Mouse (Mus musculus) heart, postnatal 10 days (tissue): Measurements from ENCODE around the gene Oog3. TPM values are rescaled to one million over a fixed set of nuclear protein-coding genes. Genes with fewer than 3 reads are reported as not detected.

Source experiments
- DNase-seq, 2 experiments: peaks; one replicate each; pipeline ENCODE4 v3.0.0; 2021
- intact Hi-C: fragments of 180-260 bp; cut with DNase I; formaldehyde crosslinking; loops from one replicate; pipeline ENCODE4 v1.15.1; 2025
- total RNA-seq, 2 experiments: library from RNA; stranded (reverse); gene quantifications; 2 replicates each; pipeline ENCODE4 v1.2.3; 2021

Oog3 gene
- not detected for total RNA-seq

- intact Hi-C loops, result no loop called here
- DNase-seq, result no peak
These were observed at the start of gene Oog3 for GRCm38 (mm10) chr4:144162563-144162962. Oog3 (minus strand) TSS chr4:144162663.

- intact Hi-C loops, result no loop called here
- no peak for DNase-seq
These were observed 28.0 kb upstream of the Oog3 start, which contains the start of gene Oog2 for GRCm38 (mm10) chr4:144190419-144190818. Oog2 (plus strand) TSS chr4:144190719.

Other genes starting within 250 kb of the Oog3 start
- not detected for gene Pramef25, start 211.6 kb downstream of the Oog3 start, total RNA-seq
- gene Gm13101, start 195.7 kb downstream of the Oog3 start, total RNA-seq, result not detected
- not detected for gene Pramef17, start 168.3 kb downstream of the Oog3 start, total RNA-seq
- not detected for gene Pramel4, start 103.5 kb downstream of the Oog3 start, total RNA-seq
- gene Gm13102, start 56.2 kb downstream of the Oog3 start, total RNA-seq, result not detected
- gene Oog2, start 28.1 kb upstream of the Oog3 start, total RNA-seq, result not detected
- gene C87977, start 50.7 kb upstream of the Oog3 start, total RNA-seq, result not detected
- not detected for gene Pramel5, start 117.8 kb upstream of the Oog3 start, total RNA-seq
- not detected for gene Gm13128, start 167.6 kb upstream of the Oog3 start, total RNA-seq
- not detected for gene Gm13119, start 195.3 kb upstream of the Oog3 start, total RNA-seq
- not detected for gene Pramef20, start 215.3 kb upstream of the Oog3 start, total RNA-seq
- gene Pramef12, start 245.8 kb upstream of the Oog3 start, total RNA-seq, result not detected